Mouse (Mus musculus): Measurements from ENCODE around the gene Suds3. TPM values are rescaled to one million over a fixed set of nuclear protein-coding genes. Genes with fewer than 3 reads are reported as not detected.

Suds3 gene
- polyA plus RNA-seq, 1 experiment from 2014 or later, result 76.9 TPM

DNA sequence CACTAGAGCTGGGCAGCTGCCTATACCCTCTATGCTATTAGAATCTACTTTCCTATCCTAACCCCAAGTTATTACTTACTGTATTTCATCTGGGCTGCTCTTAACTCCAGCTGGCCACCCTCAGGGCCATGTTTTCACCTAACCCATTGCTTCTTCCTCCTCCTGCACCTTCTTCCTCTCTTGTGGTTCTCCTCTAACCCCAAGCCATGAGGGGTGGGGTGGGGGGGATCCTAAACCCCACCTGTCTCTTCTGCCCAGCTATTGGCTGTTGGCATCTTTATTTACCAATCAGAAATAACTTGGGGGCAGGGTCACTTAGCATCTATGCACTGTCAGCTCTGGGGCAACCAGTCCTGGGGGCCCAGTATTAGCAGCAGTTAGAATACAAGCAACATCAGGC is 30.3 kb upstream of the Suds3 start:
- peaks cover 97% of the 10 kb centered on the region for H3K79me2 ChIP-seq (ENCODE audit: inconsistent target)
- H3K27ac ChIP-seq, result peak overlapping the region; percentile 92
- H3K36me3 ChIP-seq (ENCODE audit: inconsistent target), result peaks cover 12% of the 10 kb centered on the region; the same call in 1 of the 2 replicates
- H3K4me3 ChIP-seq (ENCODE audit: inconsistent target), result no peak overlapping the region

DNA sequence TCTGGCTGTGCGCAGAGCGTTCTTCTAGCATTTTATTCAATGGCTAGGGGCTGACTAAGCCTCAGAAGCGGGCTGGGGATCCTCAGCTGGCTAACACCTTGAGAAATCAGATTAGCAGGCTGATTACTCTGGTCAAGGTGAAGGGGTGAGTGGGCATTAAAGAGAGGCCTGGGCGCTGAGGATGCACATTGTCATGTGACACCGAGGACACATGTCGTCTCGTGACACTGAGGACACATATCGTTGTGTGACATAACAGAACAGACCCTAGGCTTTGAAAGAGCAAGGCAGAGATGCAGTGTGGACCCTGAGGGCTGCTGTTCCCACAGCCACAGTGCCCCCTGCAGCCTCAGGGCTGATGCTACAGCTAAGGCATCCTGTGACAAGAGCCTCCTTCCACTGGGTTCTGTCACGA is 27.8 kb upstream of the Suds3 start:
- 65% methylated on average over 9 of the region's 9 CpGs for WGBS (ENCODE audit: missing documents)
- Histone ChIP-seq H3K4me3 (ENCODE audit: inconsistent target) (no peak overlapping the region), H3K36me3 (ENCODE audit: inconsistent target) (peaks cover 15% of the 10 kb centered on the region; the same call in 1 of the 2 replicates), H3K27ac (no peak overlapping the region), H3K79me2 (ENCODE audit: inconsistent target) (peaks cover 98% of the 10 kb centered on the region)

DNA sequence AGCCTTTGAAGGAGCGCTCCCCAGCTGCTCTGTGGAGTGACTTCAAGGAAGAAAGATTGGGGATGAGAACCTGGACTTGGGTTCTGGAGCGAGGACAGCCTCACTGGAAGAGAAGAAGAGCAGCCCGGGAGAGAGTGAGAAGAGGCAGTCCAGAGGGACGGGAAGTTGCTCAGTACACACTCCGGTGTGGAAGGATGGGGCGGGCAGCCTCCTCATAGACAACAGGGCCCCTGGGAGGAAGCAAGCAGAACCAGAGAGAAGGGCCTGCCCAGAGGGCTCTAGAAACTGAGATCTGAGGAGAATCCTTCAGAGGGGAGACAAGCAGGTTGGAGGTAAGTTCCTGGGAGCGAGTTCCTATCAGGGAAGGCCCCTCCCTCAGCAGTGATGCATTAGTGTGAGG is 24.5 kb upstream of the Suds3 start:
- peak overlapping the region; percentile 49 for H3K27ac ChIP-seq
- peaks cover 100% of the 10 kb centered on the region for H3K79me2 ChIP-seq (ENCODE audit: inconsistent target)
- 38% methylated on average over 7 of the region's 7 CpGs for WGBS (ENCODE audit: missing documents)
- no peak overlapping the region for H3K4me3 ChIP-seq (ENCODE audit: inconsistent target)
- H3K36me3 ChIP-seq (ENCODE audit: inconsistent target), result peaks cover 15% of the 10 kb centered on the region; the same call in 1 of the 2 replicates

DNA sequence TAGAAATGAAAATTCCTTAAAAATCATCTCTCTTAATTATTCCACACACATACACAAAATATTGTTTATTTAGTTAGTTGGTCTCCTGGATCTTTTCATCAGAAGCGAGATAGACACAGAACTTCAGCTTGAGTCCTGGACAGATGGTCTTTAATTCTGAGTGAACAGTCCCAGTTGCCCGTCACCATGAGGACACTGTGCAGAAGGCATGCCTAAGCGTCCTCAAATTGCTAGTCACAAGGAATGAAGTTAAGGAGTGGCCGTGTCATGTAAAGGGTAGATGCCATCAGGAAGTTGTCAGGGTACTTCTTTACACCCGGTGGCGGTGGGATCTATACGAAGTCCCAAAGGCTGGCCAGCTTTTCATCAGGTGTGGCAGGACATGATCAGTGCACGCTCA is 23.9 kb upstream of the Suds3 start:
- H3K79me2 ChIP-seq (ENCODE audit: inconsistent target), result peaks cover 100% of the 10 kb centered on the region
- H3K27ac ChIP-seq, result peak overlapping the region; percentile 49
- H3K4me3 ChIP-seq (ENCODE audit: inconsistent target), result no peak overlapping the region
- peaks cover 15% of the 10 kb centered on the region; the same call in 1 of the 2 replicates for H3K36me3 ChIP-seq (ENCODE audit: inconsistent target)
- 90% methylated on average over 8 of the region's 8 CpGs for WGBS (ENCODE audit: missing documents)

DNA sequence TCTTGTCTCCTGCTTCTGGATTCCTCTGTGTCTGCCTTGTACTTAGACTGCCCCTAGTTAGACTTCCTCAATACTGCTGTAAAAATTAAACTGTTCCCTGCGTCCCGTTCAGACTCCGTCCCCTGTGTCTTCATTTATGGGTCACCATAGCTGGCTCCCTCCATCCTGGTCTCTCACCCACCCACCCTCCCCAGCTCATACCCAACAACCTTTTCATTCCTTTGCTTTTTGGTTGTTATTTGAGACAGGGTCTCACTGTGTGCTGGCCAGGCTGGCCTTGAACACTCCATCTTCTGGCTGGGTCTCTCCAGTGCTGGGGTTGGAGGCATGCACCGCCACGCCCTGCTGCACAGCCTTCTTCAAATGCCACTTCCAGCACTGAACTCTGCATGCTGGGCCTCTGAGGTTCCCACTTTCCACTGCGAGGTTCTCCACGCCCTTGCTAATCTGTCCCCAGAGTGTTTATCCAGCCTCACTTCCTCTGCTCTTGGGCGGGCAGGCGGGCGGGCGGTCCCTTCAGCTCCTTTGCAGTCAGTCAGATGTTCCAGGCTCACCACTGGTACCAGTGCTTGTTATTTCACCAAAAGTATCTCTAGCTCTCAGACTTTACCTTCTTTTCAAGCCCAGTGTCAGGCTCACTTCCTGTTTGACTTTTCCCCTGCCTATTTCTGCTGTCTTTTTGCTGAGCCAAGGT is 22.5 kb upstream of the Suds3 start:
- H3K36me3 ChIP-seq (ENCODE audit: inconsistent target), result peaks cover 8% of the 10 kb centered on the region; the same call in 1 of the 2 replicates
- 7% methylated on average over 11 of the region's 11 CpGs for WGBS (ENCODE audit: missing documents)
- no peak overlapping the region for H3K4me3 ChIP-seq (ENCODE audit: inconsistent target)
- H3K27ac ChIP-seq, result peak overlapping the region; percentile 73
- peaks cover 100% of the 10 kb centered on the region for H3K79me2 ChIP-seq (ENCODE audit: inconsistent target)

DNA sequence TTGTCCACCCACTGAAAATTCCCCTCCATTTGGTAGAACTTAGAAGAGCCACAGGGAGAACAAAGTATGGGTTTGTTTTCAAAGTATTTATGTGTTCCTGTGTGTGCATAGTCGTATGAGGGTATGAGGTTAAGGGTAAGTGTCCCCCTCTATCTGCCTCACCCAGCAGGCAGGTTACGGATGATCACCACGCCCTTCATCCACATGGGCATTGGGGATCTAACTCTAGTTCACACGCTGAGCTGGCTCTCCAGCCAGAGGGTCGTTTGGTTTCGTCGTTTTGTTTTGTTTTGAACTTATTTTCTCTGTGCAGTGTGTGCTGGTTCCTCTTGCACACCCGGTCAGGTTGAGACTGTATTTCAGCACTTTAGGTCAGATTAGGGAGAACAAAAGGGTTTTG is 21.7 kb upstream of the Suds3 start:
- peak overlapping the region; percentile 73 for H3K27ac ChIP-seq
- H3K79me2 ChIP-seq (ENCODE audit: inconsistent target), result peaks cover 100% of the 10 kb centered on the region
- 35% methylated on average over 8 of the region's 8 CpGs for WGBS (ENCODE audit: missing documents)
- peaks cover 8% of the 10 kb centered on the region; the same call in 1 of the 2 replicates for H3K36me3 ChIP-seq (ENCODE audit: inconsistent target)
- no peak overlapping the region for H3K4me3 ChIP-seq (ENCODE audit: inconsistent target)

DNA sequence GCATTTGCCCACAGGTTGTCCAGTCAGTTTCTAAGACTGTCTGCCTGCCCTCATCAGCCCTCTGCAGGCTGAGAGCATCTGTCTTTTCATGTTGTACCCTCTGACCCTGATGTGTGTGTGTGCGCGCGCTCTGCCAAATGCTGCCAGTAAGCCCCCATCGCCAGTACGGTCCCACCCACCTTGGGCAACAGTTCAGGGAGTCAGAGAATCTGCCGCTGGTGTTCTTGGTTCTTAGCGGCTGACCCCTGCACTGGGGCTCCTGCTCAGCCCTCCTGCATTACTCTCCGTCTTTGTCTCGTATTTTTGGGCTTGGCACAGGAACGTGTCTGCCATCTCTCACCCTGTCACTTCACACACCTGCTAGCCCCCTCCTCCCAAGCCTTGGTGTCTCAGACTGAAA is 21.1 kb upstream of the Suds3 start:
- Histone ChIP-seq H3K36me3 (ENCODE audit: inconsistent target) (peaks cover 8% of the 10 kb centered on the region; the same call in 1 of the 2 replicates), H3K79me2 (ENCODE audit: inconsistent target) (peaks cover 100% of the 10 kb centered on the region), H3K27ac (peak overlapping the region; percentile 73), H3K4me3 (ENCODE audit: inconsistent target) (no peak overlapping the region)
- WGBS (ENCODE audit: missing documents), result 74% methylated on average over 10 of the region's 10 CpGs

DNA sequence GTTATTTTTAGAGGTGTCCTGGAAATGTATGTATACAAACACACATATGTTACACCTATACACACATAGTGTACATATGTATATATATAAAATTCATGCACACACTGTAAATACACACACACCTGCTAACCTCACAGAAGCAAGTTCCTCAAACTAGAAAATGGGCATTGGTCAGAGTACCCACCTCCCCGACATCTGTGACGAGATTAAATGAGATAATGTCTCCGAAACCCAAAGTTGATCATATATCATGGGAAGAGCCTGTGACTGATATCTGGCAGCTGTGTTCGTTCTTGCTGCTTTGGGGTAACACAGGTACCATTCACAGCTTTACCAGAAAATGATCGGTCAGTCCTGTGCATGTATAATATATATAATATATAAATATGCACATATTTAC is 20.7 kb upstream of the Suds3 start:
- H3K36me3 ChIP-seq (ENCODE audit: inconsistent target), result peaks cover 7% of the 10 kb centered on the region; the same call in 1 of the 2 replicates
- H3K79me2 ChIP-seq (ENCODE audit: inconsistent target), result peaks cover 100% of the 10 kb centered on the region
- WGBS (ENCODE audit: missing documents), result 58% methylated on average over 5 of the region's 5 CpGs
- H3K27ac ChIP-seq, result no peak overlapping the region
- H3K4me3 ChIP-seq (ENCODE audit: inconsistent target), result no peak overlapping the region

DNA sequence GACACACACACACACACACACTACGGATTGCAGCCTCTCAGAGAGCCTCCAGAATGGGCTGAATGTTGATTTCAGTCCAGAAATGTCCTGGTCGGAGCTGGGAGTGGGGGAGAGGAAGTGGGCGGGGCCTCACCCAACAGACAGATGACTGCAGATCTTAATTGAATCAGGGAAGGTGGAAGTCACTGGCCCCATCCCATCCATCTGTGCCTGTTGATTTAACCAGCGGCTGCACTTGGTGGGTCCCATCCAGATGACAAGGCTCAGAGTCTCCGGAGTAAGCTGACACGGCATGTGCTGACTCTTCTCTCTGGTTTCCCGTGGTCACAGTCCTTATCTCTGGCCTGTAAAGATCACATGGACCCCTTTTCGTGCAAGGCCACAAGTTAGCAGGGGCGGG is 20.0 kb upstream of the Suds3 start:
- peaks cover under 1% of the 10 kb centered on the region; the same call in 1 of the 2 replicates for H3K36me3 ChIP-seq (ENCODE audit: inconsistent target)
- peaks cover 100% of the 10 kb centered on the region for H3K79me2 ChIP-seq (ENCODE audit: inconsistent target)
- peak overlapping the region; percentile 92 for H3K27ac ChIP-seq
- 3% methylated on average over 9 of the region's 9 CpGs for WGBS (ENCODE audit: missing documents)
- H3K4me3 ChIP-seq (ENCODE audit: inconsistent target), result peak overlapping the region; percentile 76

DNA sequence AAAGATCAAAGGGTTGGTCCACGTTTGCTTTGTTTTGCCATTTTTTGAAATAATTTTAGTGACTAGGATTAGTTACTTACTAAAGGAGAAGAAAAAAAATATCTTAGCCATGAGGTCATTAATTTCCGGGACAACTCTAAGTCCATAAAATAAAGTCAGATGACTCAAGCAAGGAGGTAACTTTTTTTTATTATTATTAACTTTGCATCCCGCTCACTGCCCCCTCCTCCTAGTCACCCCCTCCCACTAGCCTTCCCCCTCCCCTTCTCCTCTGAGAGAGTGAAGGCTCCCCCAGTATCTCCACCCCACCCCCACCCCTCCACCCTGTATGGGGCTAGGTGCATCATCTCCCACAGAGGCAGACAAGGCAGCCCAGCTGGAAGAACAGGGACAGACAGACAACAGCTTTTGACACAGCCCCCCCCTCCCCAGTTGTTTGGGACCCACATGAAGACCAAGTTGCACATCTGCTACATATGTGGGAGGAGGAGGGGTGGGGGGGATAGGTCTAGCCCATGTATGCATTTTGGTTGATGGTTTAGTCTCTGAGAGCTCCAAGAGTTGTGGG is 19.1 kb upstream of the Suds3 start:
- 7% methylated on average over 3 of the region's 3 CpGs for WGBS (ENCODE audit: missing documents)
- Histone ChIP-seq H3K79me2 (ENCODE audit: inconsistent target) (peaks cover 100% of the 10 kb centered on the region), H3K4me3 (ENCODE audit: inconsistent target) (peak overlapping the region; percentile 76), H3K36me3 (ENCODE audit: inconsistent target) (no peaks in the 10 kb centered on the region), H3K27ac (peak overlapping the region; percentile 92)

DNA sequence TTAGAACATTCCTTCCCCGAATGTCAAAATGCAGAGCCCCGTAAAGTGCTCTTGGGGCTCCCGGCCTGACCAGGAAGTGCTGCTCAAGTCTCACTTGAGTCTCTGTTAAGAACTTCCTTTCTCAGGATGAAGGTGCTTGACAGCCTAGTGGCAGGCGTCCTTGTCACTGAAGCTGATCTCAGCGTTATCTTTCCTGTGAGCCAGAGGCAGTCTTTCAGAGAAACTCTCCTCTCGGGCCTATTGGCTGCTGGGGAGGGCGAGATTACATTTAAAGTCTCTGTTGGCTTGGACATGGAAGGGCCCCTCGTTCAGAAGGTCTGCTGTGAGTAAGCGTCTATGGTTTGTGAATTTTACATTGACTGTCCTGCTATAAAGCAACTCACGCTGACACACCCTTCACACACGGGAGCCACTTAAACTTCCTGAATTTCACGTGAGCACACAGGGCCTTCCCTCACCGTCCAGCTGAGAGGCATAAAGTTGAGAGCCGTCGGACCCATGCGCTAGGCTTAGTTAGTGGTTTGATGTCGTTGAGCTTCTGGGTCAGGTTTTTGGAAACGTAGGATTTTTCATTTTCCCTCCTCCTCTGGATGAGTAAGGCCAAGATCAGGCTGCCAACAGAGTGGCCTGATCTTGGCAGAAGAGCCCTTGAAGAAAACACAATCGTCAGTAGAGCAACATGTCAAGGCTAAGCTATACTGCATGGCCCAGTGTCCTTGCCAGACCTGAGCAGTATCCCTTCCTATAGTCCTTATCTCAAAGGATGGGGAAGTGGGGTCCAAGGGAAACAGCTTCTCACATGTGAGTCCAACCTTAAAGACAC is 18.4 kb upstream of the Suds3 start:
- peaks cover 100% of the 10 kb centered on the region for H3K79me2 ChIP-seq (ENCODE audit: inconsistent target)
- H3K4me3 ChIP-seq (ENCODE audit: inconsistent target), result peak overlapping the region; percentile 76
- no peaks in the 10 kb centered on the region for H3K36me3 ChIP-seq (ENCODE audit: inconsistent target)
- WGBS (ENCODE audit: missing documents), result 2% methylated on average over 19 of the region's 19 CpGs
- H3K27ac ChIP-seq, result peak overlapping the region; percentile 92

DNA sequence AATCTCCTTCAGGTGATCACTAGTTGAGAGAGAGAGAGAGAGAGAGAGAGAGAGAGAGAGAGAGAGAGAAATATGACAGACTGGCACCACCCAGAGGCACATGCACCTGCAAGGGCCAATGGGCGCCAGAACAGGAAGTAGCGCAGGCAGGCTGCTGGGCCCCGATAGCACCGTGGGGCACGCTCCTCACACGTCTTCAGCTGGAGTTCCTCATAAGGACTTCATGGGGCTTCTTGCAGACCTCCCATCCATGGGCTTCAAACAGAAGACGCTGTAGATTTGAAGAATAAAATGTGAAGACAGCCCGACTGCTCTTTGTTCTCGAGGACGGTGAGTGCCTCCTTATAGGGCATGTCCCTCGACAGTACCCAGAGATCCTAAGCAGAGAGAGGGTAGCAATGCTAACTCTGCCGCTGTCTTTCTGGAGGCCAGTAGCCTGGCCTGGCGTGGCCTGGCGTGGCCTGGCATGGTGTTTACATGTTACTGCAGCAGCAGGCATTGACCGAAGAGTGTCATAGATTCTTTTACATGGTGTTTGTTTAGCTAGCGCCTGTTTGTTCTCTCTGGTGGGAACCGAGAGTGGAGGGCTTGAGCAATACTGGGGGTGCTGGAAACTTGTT is 17.6 kb upstream of the Suds3 start:
- H3K79me2 ChIP-seq (ENCODE audit: inconsistent target), result peaks cover 100% of the 10 kb centered on the region
- 0% methylated on average over 17 of the region's 17 CpGs for WGBS (ENCODE audit: missing documents)
- H3K27ac ChIP-seq, result peak overlapping the region; percentile 92
- no peaks in the 10 kb centered on the region for H3K36me3 ChIP-seq (ENCODE audit: inconsistent target)
- peak overlapping the region; percentile 76 for H3K4me3 ChIP-seq (ENCODE audit: inconsistent target)

DNA sequence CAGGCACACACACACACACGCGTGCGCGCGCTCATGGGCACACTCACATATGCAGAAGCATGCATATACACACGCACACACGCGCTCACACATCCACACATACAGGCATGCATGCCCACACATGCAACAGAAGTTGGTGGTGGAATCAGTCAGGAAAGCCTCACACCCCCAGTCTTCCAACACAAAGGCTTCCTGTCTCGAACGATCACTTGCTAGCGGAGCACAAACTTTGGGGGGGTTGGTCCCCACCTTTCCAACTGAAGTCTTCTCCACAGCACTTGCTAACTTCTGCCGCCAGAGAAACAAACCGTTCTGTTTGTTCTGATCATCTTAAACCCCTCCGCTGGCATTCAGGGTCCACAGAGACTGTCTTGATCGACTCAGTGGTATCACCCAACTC is 14.8 kb upstream of the Suds3 start:
- Histone ChIP-seq H3K36me3 (ENCODE audit: inconsistent target) (no peaks in the 10 kb centered on the region), H3K27ac (peak overlapping the region; percentile 40), H3K4me3 (ENCODE audit: inconsistent target) (no peak overlapping the region), H3K79me2 (ENCODE audit: inconsistent target) (peaks cover 100% of the 10 kb centered on the region)
- 62% methylated on average over 12 of the region's 15 CpGs for WGBS (ENCODE audit: missing documents)

DNA sequence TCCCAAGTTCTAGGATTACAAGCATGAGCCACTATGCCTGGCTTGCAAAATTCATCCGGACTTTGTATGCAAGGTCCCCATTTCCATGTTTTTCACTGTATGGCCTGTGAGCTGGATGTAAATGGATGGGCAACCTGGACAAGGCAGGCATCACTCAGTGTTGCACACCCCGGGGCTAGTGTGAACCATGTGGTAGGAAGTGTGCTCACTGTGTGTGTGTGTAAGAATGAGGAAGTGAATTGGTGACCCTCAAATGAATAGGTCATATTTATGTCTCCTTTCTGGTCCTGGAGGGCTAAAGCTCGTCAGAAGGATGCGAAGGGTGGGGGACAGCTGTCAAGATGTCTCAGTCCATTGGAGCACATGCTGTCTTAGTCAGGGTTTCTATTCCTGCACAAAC is 11.1 kb upstream of the Suds3 start:
- H3K36me3 ChIP-seq (ENCODE audit: inconsistent target), result no peaks in the 10 kb centered on the region; the same call in 1 of the 2 replicates
- no peak overlapping the region for H3K27ac ChIP-seq
- H3K4me3 ChIP-seq (ENCODE audit: inconsistent target), result no peak overlapping the region
- peaks cover 100% of the 10 kb centered on the region for H3K79me2 ChIP-seq (ENCODE audit: inconsistent target)
- WGBS (ENCODE audit: missing documents), result 51% methylated on average over 4 of the region's 4 CpGs

Data from macrophage (primary cell).